Mouse (Mus musculus): Measurements from ENCODE around the gene Rnf40. TPM values are rescaled to one million over a fixed set of nuclear protein-coding genes. Genes with fewer than 3 reads are reported as not detected.

Gene Rnf40
- polyA plus RNA-seq, 1 experiment from 2014 or later: 44.9 TPM

Other genes with a start within 250 kb of the Rnf40 start
- 17.7 and 20.4 TPM in 2 replicates for gene Zfp768, start 243.2 kb upstream of the Rnf40 start, polyA plus RNA-seq (2015; fragmentation: Nextera tagmentation; extraction: Ambion mirVana)
- 8.4 and 8.8 TPM in 2 replicates for gene Zfp747, start 212.7 kb upstream of the Rnf40 start, polyA plus RNA-seq (2015; fragmentation: Nextera tagmentation; extraction: Ambion mirVana)
- gene 9130019O22Rik, start 201.6 kb upstream of the Rnf40 start, polyA plus RNA-seq (2015; fragmentation: Nextera tagmentation; extraction: Ambion mirVana): 3.9 and 5.1 TPM in 2 replicates
- gene E430018J23Rik, start 195.1 kb upstream of the Rnf40 start, polyA plus RNA-seq (2015; fragmentation: Nextera tagmentation; extraction: Ambion mirVana): 5.6 and 6.4 TPM in 2 replicates
- 4.8 and 4.9 TPM in 2 replicates for gene Zfp764, start 181.9 kb upstream of the Rnf40 start, polyA plus RNA-seq (2015; fragmentation: Nextera tagmentation; extraction: Ambion mirVana)
- 26.8 and 28.0 TPM in 2 replicates for gene Zfp688, start 166.7 kb upstream of the Rnf40 start, polyA plus RNA-seq (2015; fragmentation: Nextera tagmentation; extraction: Ambion mirVana)
- gene Zfp689, start 139.6 kb upstream of the Rnf40 start, polyA plus RNA-seq (2015; fragmentation: Nextera tagmentation; extraction: Ambion mirVana): 14.7 and 15.8 TPM in 2 replicates
- gene Prr14, start 129.2 kb upstream of the Rnf40 start, polyA plus RNA-seq (2015; fragmentation: Nextera tagmentation; extraction: Ambion mirVana): 36.9 and 42.8 TPM in 2 replicates
- gene Fbrs, start 109.6 kb upstream of the Rnf40 start, polyA plus RNA-seq (2015; fragmentation: Nextera tagmentation; extraction: Ambion mirVana): 13.9 and 15.4 TPM in 2 replicates
- 57.2 and 57.4 TPM in 2 replicates for gene Srcap, start 76.8 kb upstream of the Rnf40 start, polyA plus RNA-seq (2015; fragmentation: Nextera tagmentation; extraction: Ambion mirVana)
- 14.7 and 15.6 TPM in 2 replicates for gene Gm42715, start 69.2 kb upstream of the Rnf40 start, polyA plus RNA-seq (2015; fragmentation: Nextera tagmentation; extraction: Ambion mirVana)
- gene Tmem265, start 27.4 kb upstream of the Rnf40 start, polyA plus RNA-seq (2015; fragmentation: Nextera tagmentation; extraction: Ambion mirVana): 7.6 and 10.3 TPM in 2 replicates
- gene Phkg2, start 15.4 kb upstream of the Rnf40 start, polyA plus RNA-seq (2015; fragmentation: Nextera tagmentation; extraction: Ambion mirVana): 59.3 and 59.4 TPM in 2 replicates
- gene Ccdc189, start 172 bp upstream of the Rnf40 start, polyA plus RNA-seq (2015; fragmentation: Nextera tagmentation; extraction: Ambion mirVana): 10.1 and 12.2 TPM in 2 replicates
- gene Zfp629, start 27.0 kb downstream of the Rnf40 start, polyA plus RNA-seq (2015; fragmentation: Nextera tagmentation; extraction: Ambion mirVana): 18.7 and 19.1 TPM in 2 replicates
- gene Bcl7c, start 120.2 kb downstream of the Rnf40 start, polyA plus RNA-seq (2015; fragmentation: Nextera tagmentation; extraction: Ambion mirVana): 53.2 and 55.1 TPM in 2 replicates
- gene Ctf1, start 124.0 kb downstream of the Rnf40 start, polyA plus RNA-seq (2015; fragmentation: Nextera tagmentation; extraction: Ambion mirVana): 3.8 and 5.4 TPM in 2 replicates
- gene Ctf2, start 143.4 kb downstream of the Rnf40 start, polyA plus RNA-seq (2015; fragmentation: Nextera tagmentation; extraction: Ambion mirVana): 0.14 and 0.35 TPM in 2 replicates
- 10.0 and 10.5 TPM in 2 replicates for gene Fbxl19, start 155.8 kb downstream of the Rnf40 start, polyA plus RNA-seq (2015; fragmentation: Nextera tagmentation; extraction: Ambion mirVana)
- gene Orai3, start 181.0 kb downstream of the Rnf40 start, polyA plus RNA-seq (2015; fragmentation: Nextera tagmentation; extraction: Ambion mirVana): 9.2 and 10.4 TPM in 2 replicates
- 20.0 and 20.1 TPM in 2 replicates for gene Setd1a, start 187.9 kb downstream of the Rnf40 start, polyA plus RNA-seq (2015; fragmentation: Nextera tagmentation; extraction: Ambion mirVana)
- gene Gm49388, start 196.8 kb downstream of the Rnf40 start, polyA plus RNA-seq (2015; fragmentation: Nextera tagmentation; extraction: Ambion mirVana): not detected in 2 replicates
- gene Hsd3b7, start 211.8 kb downstream of the Rnf40 start, polyA plus RNA-seq (2015; fragmentation: Nextera tagmentation; extraction: Ambion mirVana): 9.7 and 10.5 TPM in 2 replicates
- gene Stx4a, start 235.5 kb downstream of the Rnf40 start, polyA plus RNA-seq (2015; fragmentation: Nextera tagmentation; extraction: Ambion mirVana): 21.5 and 22.4 TPM in 2 replicates
- gene Stx1b, start 235.8 kb downstream of the Rnf40 start, polyA plus RNA-seq (2015; fragmentation: Nextera tagmentation; extraction: Ambion mirVana): 63.4 and 72.5 TPM in 2 replicates